Mouse (Mus musculus): ENCODE data around the gene Sorcs3.

The Sorcs3 gene

DNA sequence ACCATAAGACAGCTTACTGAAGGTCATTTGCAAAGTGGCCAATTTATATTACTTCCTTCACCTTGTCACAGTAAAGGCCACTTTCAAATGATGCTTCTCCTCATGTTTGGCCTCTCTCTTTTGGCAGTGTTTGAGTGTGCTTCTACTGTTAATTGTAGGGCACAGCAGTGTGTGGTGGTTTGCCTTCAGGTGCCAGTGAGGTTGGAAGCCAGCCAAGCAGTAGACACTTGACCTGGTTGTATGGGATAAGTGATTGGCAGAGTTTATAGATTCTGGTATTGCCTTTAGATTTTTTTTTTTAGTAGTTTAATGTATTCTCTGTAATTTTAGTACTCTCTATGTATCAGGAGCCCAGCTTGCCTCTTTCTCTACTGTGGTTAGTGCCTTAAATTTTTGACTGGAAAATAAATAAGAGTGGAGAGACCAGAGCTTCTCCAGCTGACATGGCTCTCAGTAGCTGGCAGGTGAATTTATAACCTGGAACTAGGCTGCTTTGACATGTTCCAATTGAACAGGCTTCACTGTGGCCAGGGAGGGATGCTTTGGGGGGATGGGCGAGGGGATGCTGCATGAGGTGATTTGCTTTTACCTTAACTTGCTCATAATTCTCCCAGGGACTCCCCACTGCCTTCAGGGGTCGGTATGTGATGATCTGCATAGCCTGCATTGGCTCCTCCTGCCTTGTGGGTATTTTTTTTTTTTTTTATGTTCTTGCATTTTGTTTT is 298.2 kb downstream of the Sorcs3 start:
- no peak for DNase-seq (ENCODE audit: low spot score in 2 of 2)

DNA sequence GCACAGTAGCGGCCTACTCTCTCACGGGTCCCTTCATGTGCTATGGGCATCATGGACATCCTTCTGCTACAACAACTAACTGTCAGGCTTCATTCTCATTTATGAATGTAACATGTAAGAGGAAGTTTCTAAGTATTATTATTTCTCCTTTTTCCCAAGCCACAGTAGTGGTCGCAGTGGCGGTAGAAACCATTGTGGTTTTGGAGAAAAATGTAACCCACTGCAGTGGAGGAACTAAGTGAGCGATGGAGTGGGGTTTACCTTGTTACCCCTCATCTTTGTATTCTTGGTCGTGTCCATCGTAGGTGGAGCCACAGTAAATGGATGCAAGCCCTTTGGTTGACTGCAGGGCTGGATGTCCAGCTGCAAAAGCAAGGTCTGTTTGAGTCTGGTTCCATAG is 318.0 kb downstream of the Sorcs3 start:
- no peak for DNase-seq (ENCODE audit: low spot score in 2 of 2)

DNA sequence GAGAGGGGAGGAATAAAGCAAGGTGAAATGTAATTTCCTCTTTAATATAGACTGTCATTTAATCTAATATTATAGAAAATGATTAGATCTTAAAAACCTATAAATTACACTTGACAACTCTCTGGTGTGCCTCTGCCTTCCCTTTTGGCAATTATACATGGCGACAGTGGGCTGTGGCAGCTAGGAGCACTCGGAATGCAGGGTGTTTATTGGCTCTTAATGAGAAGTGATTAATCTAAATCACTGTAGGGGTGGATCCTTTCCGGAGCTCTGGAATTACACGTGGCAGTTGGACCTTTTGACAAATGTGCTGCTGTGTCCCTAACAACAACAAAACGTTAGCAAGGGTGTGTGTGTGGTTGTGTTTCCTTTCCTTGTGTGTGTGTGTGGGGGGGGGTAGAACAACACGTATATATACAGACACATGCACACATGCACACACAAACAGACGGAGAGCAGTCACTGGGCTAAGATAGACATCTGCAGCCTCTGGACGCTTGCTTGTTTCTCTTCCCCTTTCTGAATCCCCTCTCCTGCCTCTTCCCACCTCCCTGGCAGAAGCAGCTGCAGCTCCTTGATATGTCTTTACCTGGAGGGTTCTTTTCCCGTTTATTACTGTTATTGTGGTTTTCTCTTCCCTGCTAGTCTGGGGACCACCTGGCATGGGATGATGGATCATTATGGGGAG is 318.8 kb downstream of the Sorcs3 start:
- no peak for DNase-seq (ENCODE audit: low spot score in 2 of 2)

DNA sequence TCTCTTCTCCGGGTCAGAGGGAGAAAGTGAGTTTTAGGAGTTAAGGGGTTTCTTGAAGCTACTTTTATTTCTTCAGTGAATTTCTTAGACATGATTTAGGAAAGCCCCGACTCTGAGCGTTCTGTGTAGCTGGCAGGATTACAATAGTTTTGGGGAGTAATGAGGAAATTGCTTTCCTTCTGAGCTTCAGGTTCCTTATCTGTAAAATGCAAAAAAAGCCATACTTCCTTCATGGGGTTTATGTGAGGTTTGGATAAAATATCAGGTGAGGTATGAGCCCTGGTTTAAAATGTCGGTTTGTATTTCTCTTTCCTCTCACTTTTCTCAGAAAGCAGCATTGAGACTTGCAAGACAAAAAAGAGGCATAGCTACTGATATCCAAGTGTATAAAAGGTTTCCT is 327.8 kb downstream of the Sorcs3 start:
- DNase-seq (ENCODE audit: low spot score in 2 of 2) = no peak

DNA sequence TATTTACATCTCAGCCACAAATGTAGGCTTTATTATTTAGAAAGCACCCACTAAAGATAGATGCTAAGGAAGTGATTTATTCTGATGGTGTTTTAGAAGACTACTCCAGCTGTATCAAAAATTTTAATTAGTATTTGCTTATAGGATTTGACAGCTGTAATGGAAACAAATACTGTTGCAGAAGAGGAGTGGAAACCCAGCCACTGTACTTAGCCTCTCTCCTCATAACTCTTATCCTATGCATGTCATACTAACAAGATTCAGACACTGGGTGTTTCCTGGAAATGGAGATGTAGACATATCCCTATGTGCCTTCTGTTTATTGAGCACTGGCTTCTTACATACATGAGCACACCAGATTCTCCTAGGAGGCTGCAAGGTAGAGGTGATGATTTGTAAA is 338.5 kb downstream of the Sorcs3 start:
- no peak for DNase-seq (ENCODE audit: low spot score in 2 of 2)

DNA sequence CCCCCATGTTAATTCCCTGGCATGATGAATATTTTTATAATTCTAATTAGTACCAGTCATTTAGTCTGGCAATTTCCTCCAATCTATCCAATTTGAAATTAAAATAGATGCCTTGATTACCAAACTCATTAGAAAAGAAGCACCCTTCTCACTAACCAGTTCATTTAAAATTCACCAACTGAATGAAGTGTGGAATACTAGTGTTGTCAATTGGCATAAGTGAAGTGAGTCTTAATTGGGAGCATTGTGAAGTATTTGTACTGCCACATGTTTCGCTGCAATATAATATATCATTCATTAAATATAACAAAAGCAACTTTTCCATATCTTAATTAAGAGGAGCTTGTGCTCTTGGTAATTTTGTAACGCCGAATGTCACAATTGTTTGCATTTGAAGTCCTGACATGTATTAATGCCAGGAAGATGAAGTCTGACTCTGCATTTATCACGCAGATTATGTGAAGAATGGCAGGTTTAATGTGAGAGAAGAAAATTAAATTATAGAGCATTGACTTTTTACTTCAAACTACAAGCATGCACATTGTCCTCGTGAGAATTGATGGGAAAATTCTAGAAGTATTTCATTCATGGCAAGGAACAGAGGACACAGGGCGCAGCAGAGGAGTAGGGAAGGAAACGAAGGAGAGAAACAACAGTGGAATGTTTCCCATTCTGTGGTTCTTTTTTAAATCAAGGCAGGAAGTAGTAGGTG is 339.8 kb downstream of the Sorcs3 start:
- no peak for DNase-seq (ENCODE audit: low spot score in 2 of 2)

DNA sequence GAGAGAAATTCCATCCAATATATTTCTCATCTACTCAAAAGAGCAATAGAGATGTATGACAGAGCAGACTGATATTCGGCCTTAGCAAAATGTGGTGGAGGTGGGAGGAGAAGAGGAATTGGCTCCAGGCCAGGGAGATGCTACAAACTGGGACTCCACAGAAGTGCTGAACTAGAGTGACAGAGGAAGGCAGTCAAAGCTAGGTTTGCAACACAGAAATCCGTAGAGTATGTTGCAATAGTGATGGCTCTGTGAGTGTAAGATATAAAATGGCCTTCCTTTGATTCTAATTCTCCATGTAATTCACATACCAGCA is 340.3 kb downstream of the Sorcs3 start:
- peak; percentile 15 to 56 for DNase-seq (ENCODE audit: low spot score in 2 of 2)

DNA sequence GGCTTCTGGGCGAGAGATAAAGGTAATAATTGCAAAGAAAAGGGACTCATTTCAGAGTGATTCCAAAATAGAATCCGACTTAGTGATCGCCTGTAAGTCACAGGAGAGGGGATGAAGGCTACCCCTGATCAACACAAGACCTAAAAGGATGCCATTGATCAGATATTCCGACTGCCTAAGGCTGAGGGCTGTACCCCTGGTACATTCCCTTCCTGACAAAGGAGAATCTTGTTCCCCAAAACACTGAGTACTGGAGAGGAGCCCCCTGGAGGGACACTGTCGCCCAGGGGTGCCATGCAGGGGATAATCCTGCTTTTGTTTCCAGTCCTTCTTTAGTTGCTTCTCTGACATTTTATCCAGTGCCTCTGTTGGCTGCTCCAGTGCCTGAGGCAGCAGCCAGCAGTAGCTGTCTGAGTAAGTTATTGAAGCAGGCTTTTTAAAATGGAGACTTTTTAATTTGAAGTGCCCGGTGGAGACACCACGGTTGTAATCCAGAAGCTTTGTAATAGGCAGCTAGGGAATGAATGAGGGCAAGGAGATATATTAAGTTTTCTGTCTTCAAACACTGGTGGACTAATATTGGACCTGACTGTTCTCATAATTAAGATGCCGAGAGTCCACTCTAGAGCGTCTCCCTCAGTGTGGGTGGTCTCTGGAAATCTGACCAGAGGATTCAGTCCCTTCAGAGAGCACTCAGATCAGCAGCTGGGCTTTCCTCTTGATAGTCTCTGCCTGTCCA is 342.5 kb downstream of the Sorcs3 start:
- DNase-seq (ENCODE audit: low spot score in 2 of 2) = no peak

DNA sequence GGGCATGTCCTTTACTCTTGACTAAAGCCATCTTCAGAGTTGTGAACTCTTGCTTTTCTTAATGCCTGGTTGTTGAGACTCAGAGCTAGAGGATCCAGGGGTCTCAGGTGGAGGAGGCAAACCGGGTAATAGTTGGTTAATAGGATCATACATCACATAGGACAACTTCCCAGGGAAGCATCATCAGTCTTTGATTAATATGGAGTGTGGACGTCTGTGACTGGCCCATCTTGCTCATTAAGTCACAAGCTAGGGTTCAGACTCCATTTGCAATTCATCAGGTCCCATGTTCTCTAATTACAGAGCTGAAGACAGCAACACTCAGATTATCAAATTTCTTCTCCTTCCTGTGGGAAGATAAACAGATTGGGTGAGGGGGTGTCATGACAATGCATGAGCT is 353.6 kb downstream of the Sorcs3 start:
- no peak for DNase-seq (ENCODE audit: low spot score in 2 of 2)

DNA sequence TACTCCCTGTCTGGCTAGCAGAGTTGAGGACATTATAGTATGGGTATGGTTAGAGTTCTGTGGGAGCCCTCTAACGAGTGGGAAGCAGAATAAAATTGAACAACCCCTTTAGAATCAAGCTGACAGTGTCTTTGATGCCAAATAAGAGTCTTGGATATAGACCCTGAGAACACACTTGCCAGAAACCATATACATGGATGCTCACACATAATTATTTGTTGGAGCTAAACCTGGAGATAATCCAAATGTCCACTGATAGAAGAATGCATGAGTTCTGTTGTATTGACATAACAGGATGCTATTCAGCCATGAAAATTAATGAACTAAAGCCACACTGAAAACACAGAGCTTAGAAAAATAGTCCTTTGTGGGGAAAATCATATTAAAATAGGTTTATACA is 369.9 kb downstream of the Sorcs3 start:
- no peak for DNase-seq (ENCODE audit: low spot score in 2 of 2)

DNA sequence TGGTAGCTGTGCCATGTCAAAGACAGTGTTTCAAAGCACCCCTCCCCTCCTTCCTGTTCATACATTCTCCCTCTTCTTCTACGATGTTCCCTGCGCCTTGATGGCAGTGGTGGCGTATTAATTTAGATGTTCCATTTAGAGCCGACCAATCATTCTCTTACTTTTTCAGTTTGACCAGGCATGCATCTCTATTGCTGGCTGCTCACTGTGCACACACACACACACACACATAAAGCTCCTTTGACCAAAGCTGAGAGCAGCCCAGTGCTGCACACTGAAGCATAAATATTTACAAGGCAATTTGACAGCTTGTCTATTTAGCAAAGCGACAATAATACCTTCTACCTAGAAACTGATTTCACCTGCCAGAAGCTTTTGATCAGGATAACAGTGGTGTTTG is 371.3 kb downstream of the Sorcs3 start:
- DNase-seq (ENCODE audit: low spot score in 2 of 2) = no peak

DNA sequence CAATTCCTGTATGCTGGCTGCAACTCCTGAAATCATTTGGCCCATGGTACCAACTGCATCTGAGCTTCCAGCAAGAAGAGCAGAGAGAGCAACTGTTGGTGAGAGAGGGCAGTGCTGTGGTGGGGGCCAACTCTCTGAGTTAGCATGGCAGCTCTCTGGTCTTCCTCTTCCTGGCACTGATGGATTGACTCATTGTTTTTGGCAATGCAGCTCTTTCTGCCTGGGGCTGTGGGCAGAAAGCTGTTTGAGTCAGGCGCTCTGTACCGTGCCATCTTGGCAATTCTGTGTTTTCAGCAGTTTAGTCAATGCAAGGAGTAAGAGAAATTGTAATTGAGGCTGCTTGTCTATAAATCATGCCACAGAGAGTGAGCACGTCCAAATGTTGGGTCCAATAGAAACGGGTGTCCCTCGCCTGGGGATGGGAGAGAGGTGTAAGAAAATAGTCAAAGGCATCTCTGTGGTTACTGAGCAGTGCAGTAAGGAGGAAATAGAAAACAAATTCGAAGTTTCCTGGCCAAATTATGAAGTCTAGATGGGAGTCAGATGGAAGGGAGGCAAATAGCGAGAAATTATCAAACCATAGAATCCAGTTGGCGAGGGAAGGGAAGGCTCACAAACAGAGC is 379.2 kb downstream of the Sorcs3 start:
- peak in 1 of 2 experiments; percentile 3 for DNase-seq (ENCODE audit: low spot score in 2 of 2)

DNA sequence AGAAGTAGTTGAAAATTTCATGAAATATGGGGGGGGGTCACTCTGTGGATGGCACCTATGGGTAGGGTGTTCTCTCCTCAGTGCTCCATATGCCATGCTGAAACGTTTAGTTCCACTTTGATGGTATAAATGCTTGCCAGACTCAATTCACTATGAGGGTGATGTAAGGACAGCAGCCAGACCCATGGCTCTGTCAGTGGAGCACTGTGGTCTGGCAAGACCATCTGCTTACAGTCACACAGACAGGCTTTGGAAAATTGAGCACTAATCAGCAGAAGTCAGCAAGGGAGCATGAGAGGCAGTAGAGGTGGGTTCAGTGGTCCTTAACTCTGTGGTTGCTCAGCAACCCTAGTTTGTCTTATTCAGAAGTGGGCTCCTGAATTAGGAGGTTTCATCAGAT is 411.1 kb downstream of the Sorcs3 start:
- DNase-seq (ENCODE audit: low spot score in 2 of 2) = no peak

DNA sequence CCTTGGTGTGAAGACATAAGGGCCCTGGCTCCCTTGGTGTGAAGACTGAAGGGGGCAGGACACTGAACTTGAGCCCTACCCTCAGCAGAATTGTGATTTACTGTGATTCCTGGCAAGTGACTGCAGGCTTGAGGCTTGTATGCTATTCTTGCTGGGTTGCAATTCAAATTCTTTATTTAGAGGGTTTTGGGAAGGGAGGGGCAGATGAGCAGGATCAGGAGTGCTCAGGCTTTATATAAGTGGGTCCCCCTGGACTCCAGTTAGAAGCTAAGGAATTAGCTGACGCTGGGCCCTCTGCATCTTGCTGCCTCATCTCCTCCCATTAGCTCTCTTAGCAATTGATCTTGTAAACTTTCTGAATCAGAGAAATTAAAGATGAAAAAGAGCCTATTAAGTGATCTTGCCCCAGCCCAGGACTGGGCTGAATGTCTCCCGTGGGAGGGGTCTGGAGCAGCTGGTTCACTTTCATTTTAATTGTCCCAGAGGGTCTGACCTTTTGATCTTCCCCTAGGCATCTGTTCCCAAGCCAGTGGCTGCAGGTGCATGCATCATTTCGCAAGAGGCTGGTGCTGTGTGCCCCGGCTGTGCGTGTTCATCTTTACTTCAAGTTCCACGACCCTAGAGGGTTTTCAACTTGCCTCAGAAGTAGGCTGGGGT is 425.0 kb downstream of the Sorcs3 start:
- DNase-seq (ENCODE audit: low spot score in 2 of 2) = no peak

DNA sequence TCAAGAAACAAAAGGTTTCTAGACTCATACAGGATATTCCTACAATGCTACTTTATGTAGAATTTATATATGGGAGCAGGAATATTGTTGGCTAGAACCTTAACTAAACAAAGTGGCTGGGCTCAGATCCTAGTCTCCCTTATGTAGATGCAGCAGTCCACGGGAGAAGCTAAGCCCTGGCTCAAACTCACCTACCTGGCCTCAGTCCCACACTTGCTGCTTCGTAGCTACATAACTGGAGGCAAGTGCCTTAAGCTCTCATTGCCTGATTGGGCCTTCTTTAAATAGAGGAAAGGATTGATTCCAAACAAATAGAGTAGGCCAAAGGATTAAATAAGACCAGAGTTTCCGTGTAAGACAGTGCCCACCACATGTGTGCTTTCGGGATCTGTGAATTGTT is 436.7 kb downstream of the Sorcs3 start:
- no peak for DNase-seq (ENCODE audit: low spot score in 2 of 2)

DNA sequence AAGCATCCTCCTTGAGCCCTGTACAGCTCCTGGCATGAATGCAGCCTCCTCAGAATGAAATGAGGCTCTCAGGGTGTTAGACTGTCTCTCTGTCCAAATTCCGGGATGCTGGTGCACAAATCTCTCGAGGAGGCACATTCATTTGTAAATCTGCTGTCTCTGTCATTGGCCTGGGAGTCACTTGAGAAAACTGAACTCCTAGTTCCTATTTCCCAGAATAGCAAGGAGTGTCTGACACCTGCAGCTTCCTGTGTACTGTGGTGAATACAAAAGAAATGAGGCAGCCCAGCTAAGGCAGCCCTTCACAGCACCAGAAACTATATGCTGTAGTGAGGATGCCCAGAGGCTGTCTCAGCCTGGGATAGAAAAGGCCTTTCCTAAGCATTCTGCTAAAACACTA is 444.1 kb downstream of the Sorcs3 start:
- DNase-seq (ENCODE audit: low spot score in 2 of 2) = no peak

DNA sequence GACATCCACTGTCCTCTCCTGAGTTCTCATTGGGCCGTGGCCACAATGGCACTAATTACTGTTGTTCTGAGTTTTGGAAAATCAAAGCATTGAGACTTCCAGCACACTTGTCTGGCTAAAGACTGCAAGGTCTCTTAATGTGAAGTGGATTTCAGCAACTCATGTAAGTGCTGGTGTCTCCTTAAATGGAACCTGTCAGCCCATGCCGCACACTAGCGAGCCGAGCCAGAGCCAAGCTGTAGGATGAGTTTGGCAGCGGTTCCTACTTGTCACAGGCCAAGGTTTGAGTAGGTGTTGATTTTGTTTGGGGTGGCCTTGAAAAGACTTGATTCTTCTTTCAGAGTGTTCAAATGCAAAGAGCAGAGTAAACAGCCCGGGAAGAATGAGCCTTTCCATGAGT is 445.8 kb downstream of the Sorcs3 start:
- DNase-seq (ENCODE audit: low spot score in 2 of 2) = peak; percentile 26 to 58

DNA sequence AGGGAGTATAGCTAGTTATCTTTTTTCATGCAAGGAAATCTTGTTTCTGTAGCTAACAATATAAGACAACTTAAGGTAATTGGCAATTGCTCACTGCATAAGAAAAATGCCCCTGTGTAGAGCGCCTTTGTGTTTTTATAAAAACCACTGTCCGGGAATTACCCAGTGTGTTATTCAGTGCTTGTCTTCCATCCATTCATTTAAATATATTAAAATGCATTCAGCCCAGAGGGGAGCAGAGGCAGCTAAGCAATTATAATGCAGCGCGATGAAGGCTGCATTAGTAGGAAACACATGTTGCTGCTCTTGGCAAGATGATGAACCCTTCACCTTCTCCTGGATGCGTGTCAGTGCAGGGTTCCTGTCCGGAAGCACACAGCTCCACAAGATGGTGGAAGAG is 454.4 kb downstream of the Sorcs3 start:
- DNase-seq (ENCODE audit: low spot score in 2 of 2) = no peak

DNA sequence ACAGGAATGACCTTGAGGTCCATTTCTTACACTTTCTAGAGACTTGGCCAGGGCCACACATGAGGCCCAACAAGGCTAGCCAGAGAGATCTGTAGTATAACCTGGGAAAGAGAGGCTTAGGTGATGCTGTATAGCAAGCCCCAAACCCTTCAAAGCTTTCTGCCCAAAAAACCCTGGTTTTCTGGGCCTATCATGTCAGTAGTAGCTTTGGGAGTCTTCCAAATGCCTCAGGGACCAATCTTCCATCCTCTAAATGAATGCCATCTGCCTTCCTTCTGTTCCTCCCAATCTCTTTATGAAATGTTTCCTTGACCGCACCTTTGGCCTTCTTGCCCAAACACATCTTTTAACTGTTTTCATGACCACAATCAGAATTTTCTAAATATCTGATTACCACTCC is 474.1 kb downstream of the Sorcs3 start:
- no peak for DNase-seq (ENCODE audit: low spot score in 2 of 2)

DNA sequence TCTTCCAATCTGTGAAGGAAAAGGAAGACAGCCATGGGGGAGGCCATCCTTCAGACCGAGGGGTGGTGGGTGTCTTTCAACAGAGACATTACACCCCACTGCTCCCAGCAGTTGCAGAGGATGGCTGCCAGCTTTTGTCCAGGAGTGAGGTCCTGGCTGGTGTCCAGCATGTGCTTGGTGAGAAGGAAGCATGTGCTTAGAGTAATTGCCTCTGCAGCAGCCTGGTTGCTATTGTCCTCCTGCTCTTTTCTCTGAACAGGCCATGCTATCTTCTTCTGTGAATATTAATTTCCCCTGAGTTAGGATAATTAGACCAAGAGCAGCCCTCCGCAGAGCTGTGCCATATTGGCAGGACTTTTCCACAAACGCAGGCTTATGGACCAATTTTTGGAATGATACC is 476.7 kb downstream of the Sorcs3 start:
- no peak for DNase-seq (ENCODE audit: low spot score in 2 of 2)

DNA sequence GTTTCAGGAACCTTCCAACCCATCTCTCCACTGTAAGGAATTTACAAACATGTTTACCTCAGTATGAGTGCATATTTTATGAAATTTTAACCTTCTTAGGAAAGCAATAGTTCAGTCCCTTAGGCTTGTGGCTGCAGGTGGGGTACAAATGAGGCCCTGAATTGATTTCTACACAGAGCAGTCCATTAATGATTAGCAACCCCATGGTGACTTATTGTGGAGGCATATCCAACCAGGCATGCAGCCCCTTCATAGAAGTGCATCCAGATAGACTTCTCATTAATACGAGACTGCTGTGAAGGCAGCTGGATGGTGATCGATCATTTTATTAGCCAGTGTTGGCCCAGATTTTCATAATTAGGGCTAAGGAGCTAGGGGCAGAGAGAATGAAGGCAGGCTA is 480.5 kb downstream of the Sorcs3 start:
- no peak for DNase-seq (ENCODE audit: low spot score in 2 of 2)
